ENCODE assay signal across 26 mouse cellular contexts in genomic region chr8:126573878-126574277, GRCm38 (mm10). TPM values are rescaled to one million over a fixed set of nuclear protein-coding genes. Genes with fewer than 3 reads are reported as not detected.
DNase-seq lines count a peak whose midpoint lies in the region; ATAC-seq lines count a peak whose summit lies in the region.
"Had no signal": no experiment of that assay in that cellular context is flagged by ENCODE, and none has a peak within 500 bp of the region (broad histone marks: within the 10 kb centered on the region; RNA-seq: fewer than 3 reads in every experiment).

No protein-coding gene starts in this region.

- peak; percentile 87 for DNase-seq in kidney, adult 11 months
- peak; percentile 77 for DNase-seq in kidney, postnatal 14 days
- no peak for DNase-seq in cerebellum, adult 9-10 months
- no peak for DNase-seq in spleen, postnatal 36 days (ENCODE audit: low spot score in 2 of 2)
- no peak for DNase-seq in hindbrain, embryonic 10.5 days (ENCODE audit: low spot score)
- DNase-seq: adrenal gland, postnatal 10 days; cerebellum, postnatal 14 days; gastrocnemius, postnatal 36 days; heart, postnatal 14 days; layer of hippocampus, adult 9-11 months; left cerebral cortex, postnatal 4 days; spleen, adult 18-20 months; thymus, postnatal 14 days had no signal

- H3K27me3 ChIP-seq in kidney, embryonic 15.5 days = no peaks in the 10 kb centered on the region
- no peaks in the 10 kb centered on the region for H3K27me3 ChIP-seq in intestine, embryonic 15.5 days (replicated peaks)
- no peaks in the 10 kb centered on the region for H3K27me3 ChIP-seq in stomach, embryonic 15.5 days (replicated peaks)
- no peaks in the 10 kb centered on the region for H3K27me3 ChIP-seq in hindbrain, embryonic 10.5 days (ENCODE audit: insufficient read depth, poor library complexity, severe bottlenecking)
- H3K27me3 ChIP-seq: hindbrain, embryonic 13.5 days had no signal

- ATAC-seq in kidney, embryonic 15.5 days (replicated peaks; ENCODE audit: low FRiP score) = no peak
- ATAC-seq in intestine, embryonic 15.5 days = peak; percentile 92
- peak; percentile 76 for ATAC-seq in stomach, embryonic 15.5 days (ENCODE audit: insufficient read depth, low FRiP score, low read depth)
- ATAC-seq: activated CD4-positive, CD25-positive, alpha-beta regulatory T cell, adult 4 months; CD4-positive, CD25-positive, alpha-beta regulatory T cell, adult 4 months; forebrain, embryonic 16.5 days; inflammation-experienced regulatory T-cells, adult 6 months; lung, postnatal 0 days had no signal

- no peaks in the 10 kb centered on the region for H3K36me3 ChIP-seq in kidney, embryonic 15.5 days
- H3K36me3 ChIP-seq in intestine, embryonic 15.5 days = no peaks in the 10 kb centered on the region
- H3K36me3 ChIP-seq in stomach, embryonic 15.5 days = no peaks in the 10 kb centered on the region
- no peaks in the 10 kb centered on the region for H3K36me3 ChIP-seq in hindbrain, embryonic 10.5 days
- H3K36me3 ChIP-seq: hindbrain, embryonic 13.5 days had no signal

- no peak overlapping the region for H3K9ac ChIP-seq in kidney, embryonic 15.5 days
- H3K9ac ChIP-seq in intestine, embryonic 15.5 days = no peak overlapping the region
- no peak overlapping the region for H3K9ac ChIP-seq in stomach, embryonic 15.5 days
- H3K9ac ChIP-seq: hindbrain, embryonic 13.5 days; liver, embryonic 14.5 days had no signal

- H3K9me3 ChIP-seq in kidney, embryonic 15.5 days (replicated peaks) = no peaks in the 10 kb centered on the region
- no peaks in the 10 kb centered on the region for H3K9me3 ChIP-seq in intestine, embryonic 15.5 days
- H3K9me3 ChIP-seq in stomach, embryonic 15.5 days = no peaks in the 10 kb centered on the region
- no peaks in the 10 kb centered on the region for H3K9me3 ChIP-seq in hindbrain, embryonic 10.5 days
- H3K9me3 ChIP-seq: hindbrain, embryonic 13.5 days had no signal

- H3K4me2 ChIP-seq in kidney, embryonic 15.5 days = no peak overlapping the region
- no peak overlapping the region; the same call in 1 of the 2 replicates for H3K4me2 ChIP-seq in intestine, embryonic 15.5 days (replicated peaks)
- no peak overlapping the region for H3K4me2 ChIP-seq in stomach, embryonic 15.5 days
- H3K4me2 ChIP-seq: heart, embryonic 11.5 days; hindbrain, embryonic 13.5 days; midbrain, embryonic 11.5 days had no signal

- no peak overlapping the region for H3K27ac ChIP-seq in kidney, embryonic 15.5 days
- peak overlapping the region; percentile 33; the same call in 1 of the 2 replicates for H3K27ac ChIP-seq in intestine, embryonic 15.5 days
- H3K27ac ChIP-seq in stomach, embryonic 15.5 days = no peak overlapping the region
- H3K27ac ChIP-seq in hindbrain, embryonic 10.5 days = no peak overlapping the region
- H3K27ac ChIP-seq: hindbrain, embryonic 13.5 days; left cerebral cortex, adult 2 months; liver, embryonic 14.5 days had no signal

- 85% methylated on average over 4 of the region's 4 CpGs for WGBS in kidney, embryonic 15.5 days
- WGBS in intestine, embryonic 15.5 days = 58% methylated on average over 4 of the region's 4 CpGs
- WGBS in stomach, embryonic 15.5 days = 81% methylated on average over 4 of the region's 4 CpGs
- 86% methylated on average over 4 of the region's 4 CpGs for WGBS in hindbrain, embryonic 10.5 days

- H3K4me3 ChIP-seq in kidney, embryonic 15.5 days (replicated peaks) = no peak overlapping the region
- no peak overlapping the region for H3K4me3 ChIP-seq in intestine, embryonic 15.5 days (replicated peaks)
- no peak overlapping the region for H3K4me3 ChIP-seq in stomach, embryonic 15.5 days (replicated peaks)
- H3K4me3 ChIP-seq in hindbrain, embryonic 10.5 days = no peak overlapping the region
- H3K4me3 ChIP-seq: hindbrain, embryonic 13.5 days; left cerebral cortex, adult 2 months had no signal

- peaks cover 4% of the 10 kb centered on the region; the same call in 1 of the 2 replicates for H3K4me1 ChIP-seq in kidney, embryonic 15.5 days
- 0 out of 2 replicates have a peak, but pooled peaks cover 6% of the 10 kb centered on the region for H3K4me1 ChIP-seq in intestine, embryonic 15.5 days (replicated peaks)
- no peaks in the 10 kb centered on the region for H3K4me1 ChIP-seq in stomach, embryonic 15.5 days
- H3K4me1 ChIP-seq in hindbrain, embryonic 10.5 days (replicated peaks) = peaks cover 22% of the 10 kb centered on the region

RNA-seq across cellular contexts. Expression of gene Irf2bp2, which starts 19.9 kb away (rescaled TPM):
- polyA plus RNA-seq in kidney, embryonic 15.5 days (2015; fragmentation: Nextera tagmentation; extraction: Ambion mirVana) = 12.3 and 13.3 TPM in 2 replicates
- polyA plus RNA-seq in intestine, embryonic 15.5 days (2015; fragmentation: Nextera tagmentation; extraction: Ambion mirVana) = 14.1 and 16.1 TPM in 2 replicates
- 12.5 and 13.4 TPM in 2 replicates for polyA plus RNA-seq in stomach, embryonic 15.5 days (2015; fragmentation: Nextera tagmentation; extraction: Ambion mirVana)
- polyA plus RNA-seq in hindbrain, embryonic 10.5 days (2016; fragmentation: Nextera tagmentation; extraction: Ambion mirVana) = 3.3 and 4.3 TPM in 2 replicates

Comparison
In these comparisons a context has a peak if more than half of its experiments do, and no peak if none do; other contexts are left out.
1. DNase-seq: peak in kidney, adult 11 months (single experiment) and kidney, postnatal 14 days (single experiment); none in cerebellum, adult 9-10 months (single experiment), spleen, postnatal 36 days (0 of 2) and hindbrain, embryonic 10.5 days (single experiment).